Comparison of ENCODE assay signal across 26 mouse cellular contexts in genomic region chr16:43511531-43511930, GRCm38 (mm10).
DNase-seq lines count a peak whose midpoint lies in the region; ATAC-seq and TF ChIP-seq lines count a peak whose summit lies in the region.
"Had no signal": no experiment of that assay in that cellular context is flagged by ENCODE, and none has a peak within 500 bp of the region (broad histone marks: within the 10 kb centered on the region; RNA-seq: fewer than 3 reads in every experiment).

No protein-coding gene starts in this region.

- 0 out of 2 replicates have a peak overlapping the region, but pooled peaks have one; percentile 10 for H3K4me3 ChIP-seq in forebrain, embryonic 12.5 days (replicated peaks)
- H3K4me3 ChIP-seq in forebrain, embryonic 10.5 days, result no peak overlapping the region
- H3K4me3 ChIP-seq in layer of hippocampus, adult 2 months, result peak overlapping the region; percentile 72
- H3K4me3 ChIP-seq in CH12.LX (replicated peaks in 1 of 3; ENCODE audit: low read depth in 2 of 3, low read length in 2 of 3, poor library complexity in 1 of 3), result peak overlapping the region; percentile 50 to 57 (median 51)
- H3K4me3 ChIP-seq in forebrain, embryonic 16.5 days (replicated peaks; ENCODE audit: low read length), result peak overlapping the region; percentile 23
- H3K4me3 ChIP-seq in heart, embryonic 11.5 days (ENCODE audit: low read depth, low read length), result no peak overlapping the region
- H3K4me3 ChIP-seq: embryonic facial prominence, embryonic 13.5 days; erythroblast, embryonic 14.5 days; heart, embryonic 10.5 days; limb, embryonic 12.5 days; neural tube, embryonic 15.5 days had no signal

- ATAC-seq in forebrain, embryonic 12.5 days (ENCODE audit: low FRiP score), result no peak
- ATAC-seq in forebrain, embryonic 16.5 days, result 0 out of 2 replicates have a peak, but pooled peaks have one; percentile 32
- ATAC-seq in heart, embryonic 11.5 days (replicated peaks; ENCODE audit: insufficient number of reproducible peaks, low FRiP score, low TSS enrichment), result no peak
- ATAC-seq: CD4-positive, CD25-positive, alpha-beta regulatory T cell, adult 4 months; liver, postnatal 0 days had no signal

- H3K4me1 ChIP-seq in forebrain, embryonic 12.5 days, result peaks cover 37% of the 10 kb centered on the region
- peaks cover 27% of the 10 kb centered on the region for H3K4me1 ChIP-seq in forebrain, embryonic 10.5 days
- H3K4me1 ChIP-seq in CH12.LX (ENCODE audit: control insufficient read depth in 1 of 2, insufficient read depth in 2 of 2), result peaks cover 18 to 53% of the 10 kb centered on the region in 2 experiments
- H3K4me1 ChIP-seq in forebrain, embryonic 16.5 days (replicated peaks; ENCODE audit: control insufficient read depth, insufficient read depth, low read length), result peaks cover 31% of the 10 kb centered on the region
- peaks cover 10% of the 10 kb centered on the region; the same call in 1 of the 2 replicates for H3K4me1 ChIP-seq in heart, embryonic 11.5 days (ENCODE audit: control insufficient read depth, insufficient read depth, low read length)

- H3K9me3 ChIP-seq in forebrain, embryonic 12.5 days, result no peaks in the 10 kb centered on the region
- H3K9me3 ChIP-seq in forebrain, embryonic 10.5 days, result no peaks in the 10 kb centered on the region
- no peaks in the 10 kb centered on the region for H3K9me3 ChIP-seq in CH12.LX (replicated peaks; ENCODE audit: low read length)
- no peaks in the 10 kb centered on the region for H3K9me3 ChIP-seq in forebrain, embryonic 16.5 days (ENCODE audit: control insufficient read depth, low read length)
- H3K9me3 ChIP-seq in heart, embryonic 11.5 days (replicated peaks; ENCODE audit: control insufficient read depth, low read length), result no peaks in the 10 kb centered on the region
- H3K9me3 ChIP-seq: embryonic facial prominence, embryonic 13.5 days; heart, embryonic 10.5 days; limb, embryonic 12.5 days; neural tube, embryonic 15.5 days had no signal

- TF ChIP-seq RAD21 in CH12.LX (IDR thresholded peaks at IDR 0.05; ENCODE audit: low read depth, low read length), result no peak

- 0 out of 2 replicates have a peak overlapping the region, but pooled peaks have one; percentile 8 for H3K27ac ChIP-seq in forebrain, embryonic 12.5 days
- H3K27ac ChIP-seq in forebrain, embryonic 10.5 days, result no peak overlapping the region
- H3K27ac ChIP-seq in layer of hippocampus, adult 2 months, result peak overlapping the region; percentile 99
- peak overlapping the region; percentile 82 for H3K27ac ChIP-seq in CH12.LX (ENCODE audit: insufficient read depth, low read depth)
- H3K27ac ChIP-seq in forebrain, embryonic 16.5 days (ENCODE audit: low read length), result no peak overlapping the region
- H3K27ac ChIP-seq in heart, embryonic 11.5 days (ENCODE audit: low read depth, low read length), result no peak overlapping the region
- H3K27ac ChIP-seq: embryonic facial prominence, embryonic 13.5 days; heart, embryonic 10.5 days; limb, embryonic 12.5 days; neural tube, embryonic 15.5 days had no signal

- in situ Hi-C loops in CH12.LX (cut with MboI; ENCODE audit: low pct_ligation_motif_present, low pct_unique_long_range_greater_than_20kb, low sequenced_read_pairs), result loop anchor here (10.0 kb wide), 1 partner anchor 117 kb away; no protein-coding TSS in a partner anchor

- 70% methylated on average over 4 of the region's 4 CpGs for WGBS in forebrain, embryonic 12.5 days
- 91% methylated on average over 4 of the region's 4 CpGs for WGBS in forebrain, embryonic 10.5 days
- WGBS in forebrain, embryonic 16.5 days, result 19% methylated on average over 4 of the region's 4 CpGs
- WGBS in heart, embryonic 11.5 days (ENCODE audit: insufficient replicate concordance), result 80% methylated on average over 4 of the region's 4 CpGs

- H3K36me3 ChIP-seq in forebrain, embryonic 12.5 days (replicated peaks), result no peaks in the 10 kb centered on the region
- no peaks in the 10 kb centered on the region for H3K36me3 ChIP-seq in forebrain, embryonic 10.5 days (replicated peaks)
- peaks cover 9 to 33% of the 10 kb centered on the region in 2 experiments for H3K36me3 ChIP-seq in CH12.LX (replicated peaks in 1 of 2; ENCODE audit: control insufficient read depth in 1 of 2, insufficient read depth in 1 of 2, low read length in 1 of 2)
- no peaks in the 10 kb centered on the region for H3K36me3 ChIP-seq in forebrain, embryonic 16.5 days (ENCODE audit: control insufficient read depth, insufficient read depth)
- no peaks in the 10 kb centered on the region for H3K36me3 ChIP-seq in heart, embryonic 11.5 days (ENCODE audit: control insufficient read depth, insufficient read depth, low read length)
- H3K36me3 ChIP-seq: embryonic facial prominence, embryonic 13.5 days; heart, embryonic 10.5 days; limb, embryonic 12.5 days; neural tube, embryonic 15.5 days had no signal

- no peak for TF ChIP-seq EP300 in CH12.LX (IDR thresholded peaks at IDR 0.05; ENCODE audit: low read length)

- peak overlapping the region; percentile 42 for H3K4me2 ChIP-seq in forebrain, embryonic 12.5 days
- peak overlapping the region; percentile 100 for H3K4me2 ChIP-seq in CH12.LX (ENCODE audit: insufficient read depth, low read depth, poor library complexity, severe bottlenecking)
- peak overlapping the region; percentile 58 for H3K4me2 ChIP-seq in forebrain, embryonic 16.5 days (ENCODE audit: low read length)
- H3K4me2 ChIP-seq in heart, embryonic 11.5 days, result no peak overlapping the region
- H3K4me2 ChIP-seq: embryonic facial prominence, embryonic 13.5 days; limb, embryonic 12.5 days; liver, embryonic 11.5 days; neural tube, embryonic 15.5 days had no signal

- TF ChIP-seq POLR2A in CH12.LX (IDR thresholded peaks at IDR 0.05; ENCODE audit: low read depth, low read length), result no peak

- DNase-seq in forebrain, embryonic 10.5 days (ENCODE audit: extremely low spot score, low spot score), result no peak
- no peak for DNase-seq in layer of hippocampus, adult 2 months (ENCODE audit: low spot score in 2 of 2)
- no peak for DNase-seq in layer of hippocampus, postnatal 25 days (ENCODE audit: extremely low spot score in 1 of 2, low spot score in 1 of 2)
- DNase-seq in CH12.LX (ENCODE audit: extremely low read depth), result no peak
- DNase-seq in urinary bladder, postnatal 4 days (ENCODE audit: low spot score in 2 of 2), result no peak
- DNase-seq: adrenal gland, postnatal 25 days; cerebellum, postnatal 14 days; gastrocnemius, postnatal 14 days; kidney, adult 18-20 months; kidney, postnatal 4 days; layer of hippocampus, adult 9-11 months; liver, postnatal 0 days; lung, postnatal 14 days; right cerebral cortex, adult 18-20 months; right cerebral cortex, postnatal 4 days; thymus, postnatal 14 days had no signal

- no peak overlapping the region for H3K9ac ChIP-seq in forebrain, embryonic 12.5 days
- H3K9ac ChIP-seq in CH12.LX (ENCODE audit: insufficient read depth, low read depth), result peak overlapping the region; percentile 100
- peak overlapping the region; percentile 4; the same call in 1 of the 2 replicates for H3K9ac ChIP-seq in forebrain, embryonic 16.5 days (replicated peaks; ENCODE audit: low read depth, low read length)
- H3K9ac ChIP-seq in heart, embryonic 11.5 days (ENCODE audit: low read depth, low read length), result no peak overlapping the region
- H3K9ac ChIP-seq: embryonic facial prominence, embryonic 13.5 days; limb, embryonic 12.5 days; liver, postnatal 0 days; neural tube, embryonic 15.5 days had no signal

- no peaks in the 10 kb centered on the region for H3K27me3 ChIP-seq in forebrain, embryonic 12.5 days
- H3K27me3 ChIP-seq in forebrain, embryonic 10.5 days (ENCODE audit: poor library complexity, severe bottlenecking), result peaks cover 7% of the 10 kb centered on the region
- no peaks in the 10 kb centered on the region for H3K27me3 ChIP-seq in CH12.LX (replicated peaks)
- H3K27me3 ChIP-seq in forebrain, embryonic 16.5 days (replicated peaks; ENCODE audit: control insufficient read depth, insufficient read depth, low read length), result no peaks in the 10 kb centered on the region
- H3K27me3 ChIP-seq in heart, embryonic 11.5 days (ENCODE audit: control insufficient read depth, insufficient read depth, low read length), result no peaks in the 10 kb centered on the region
- H3K27me3 ChIP-seq: embryonic facial prominence, embryonic 13.5 days; limb, embryonic 12.5 days; neural tube, embryonic 15.5 days had no signal

- peaks cover 74% of the 10 kb centered on the region for H3K79me2 ChIP-seq in CH12.LX (replicated peaks; ENCODE audit: control insufficient read depth, extremely low read depth, insufficient read depth, poor library complexity, severe bottlenecking)

- TF ChIP-seq CTCF in layer of hippocampus, adult 2 months (conservative IDR thresholded peaks at IDR 0.05), result no peak
- TF ChIP-seq CTCF in CH12.LX (conservative IDR thresholded peaks at IDR 0.05 in 1 of 2, IDR thresholded peaks at IDR 0.05 in 1 of 2; ENCODE audit: low read depth in 2 of 2, low read length in 2 of 2), result no peak

- dilution Hi-C loops in CH12.LX (cut with MboI; ENCODE audit: extremely low pct_ligation_motif_present, extremely low pct_unique_long_range_greater_than_20kb, low sequenced_read_pairs), result no loop called here

TF ChIP-seq in CH12.LX, 34 proteins besides CTCF, POLR2A, EP300 and RAD21:
- no peak for TF ChIP-seq USF1 (IDR thresholded peaks at IDR 0.05; ENCODE audit: low read depth, low read length)
- TF ChIP-seq ELF1 (IDR thresholded peaks at IDR 0.05; ENCODE audit: low read depth, low read length), result no peak
- TF ChIP-seq IRF4 (IDR thresholded peaks at IDR 0.05; ENCODE audit: low read depth, low read length), result no peak
- TF ChIP-seq CHD1 (IDR thresholded peaks at IDR 0.05; ENCODE audit: low read depth, low read length), result no peak
- TF ChIP-seq BHLHE40 (IDR thresholded peaks at IDR 0.05; ENCODE audit: low read depth, low read length), result no peak
- no peak for TF ChIP-seq ZC3H11A (IDR thresholded peaks at IDR 0.05; ENCODE audit: low read depth, low read length)
- TF ChIP-seq USF2 (conservative IDR thresholded peaks at IDR 0.05; ENCODE audit: low read depth, low read length), result no peak
- TF ChIP-seq JUN (IDR thresholded peaks at IDR 0.05; ENCODE audit: insufficient read depth, low read depth, low read length), result no peak
- TF ChIP-seq TCF12 (IDR thresholded peaks at IDR 0.05; ENCODE audit: low read depth, low read length), result no peak
- TF ChIP-seq E2F4 (IDR thresholded peaks at IDR 0.05; ENCODE audit: insufficient replicate concordance, low read depth, low read length), result no peak
- no peak for TF ChIP-seq UBTF (IDR thresholded peaks at IDR 0.05; ENCODE audit: low read depth, low read length)
- no peak for TF ChIP-seq ZNF384 (IDR thresholded peaks at IDR 0.05; ENCODE audit: low read depth, low read length)
- TF ChIP-seq CHD2 (IDR thresholded peaks at IDR 0.05; ENCODE audit: low read length), result no peak
- no peak for TF ChIP-seq PAX5 (IDR thresholded peaks at IDR 0.05; ENCODE audit: low read length)
- TF ChIP-seq NELFE (IDR thresholded peaks at IDR 0.05; ENCODE audit: low read depth, low read length), result no peak
- no peak for TF ChIP-seq MYC (IDR thresholded peaks at IDR 0.05; ENCODE audit: low read depth, low read length)

Comparison
In these comparisons a context has a peak if more than half of its experiments do, and no peak if none do; other contexts are left out.
1. H3K27ac ChIP-seq: peak in forebrain, embryonic 12.5 days (single experiment), layer of hippocampus, adult 2 months (single experiment) and CH12.LX (single experiment); none in forebrain, embryonic 10.5 days (single experiment), forebrain, embryonic 16.5 days (single experiment) and heart, embryonic 11.5 days (single experiment).
2. H3K4me3 ChIP-seq: peak in forebrain, embryonic 12.5 days (single experiment), layer of hippocampus, adult 2 months (single experiment), CH12.LX (3 of 3) and forebrain, embryonic 16.5 days (single experiment); none in forebrain, embryonic 10.5 days (single experiment) and heart, embryonic 11.5 days (single experiment).
3. H3K9ac ChIP-seq: peak in CH12.LX (single experiment) and forebrain, embryonic 16.5 days (single experiment); none in forebrain, embryonic 12.5 days (single experiment) and heart, embryonic 11.5 days (single experiment).